Mouse (Mus musculus) olfactory bulb, adult 2 months (tissue): Measurements from ENCODE around the gene Hist1h2ai. TPM values are rescaled to one million over a fixed set of nuclear protein-coding genes. Genes with fewer than 3 reads are reported as not detected.
"Not testable (repeated sequence)": the region's sequence is repeated elsewhere in the genome, so short reads cannot be mapped to it uniquely, and the experiment has no call there.

Experiments
- H3K27ac ChIP-seq: fragments of 200-500 bp; 2 replicates; pipeline ENCODE4 v1.5.1; 2012; ENCODE audit warnings: low read depth, low read length; ENCODE audit not compliant: insufficient read depth
- H3K4me1 ChIP-seq: fragments of 200-500 bp; 2 replicates; pipeline ENCODE4 v1.6.1; 2012; ENCODE audit warnings: low read length; ENCODE audit not compliant: control insufficient read depth, insufficient read depth
- H3K4me3 ChIP-seq: fragments of 200-500 bp; 2 replicates; pipeline ENCODE4 v1.5.1; 2012; ENCODE audit warnings: mild to moderate bottlenecking, low read depth, low read length, moderate library complexity; ENCODE audit not compliant: insufficient read depth
- CTCF ChIP-seq: fragments of 200-500 bp; IDR thresholded peaks from 2 replicates; pipeline ENCODE4 v1.5.1; 2012; ENCODE audit warnings: low read depth, mild to moderate bottlenecking, low read length, moderate library complexity; ENCODE audit not compliant: insufficient read depth
- POLR2A ChIP-seq: fragments of 200-500 bp; IDR thresholded peaks from 2 replicates; pipeline ENCODE4 v1.6.1; 2012; ENCODE audit warnings: mild to moderate bottlenecking, low read depth, low read length, moderate library complexity; ENCODE audit not compliant: insufficient read depth
- WGBS: fragments of 180-500 bp; shearing (Covaris S2); methylation state at CpG from one replicate; pipeline ENCODE4 v1.1.7; 2018; 5-methylcytosine and 5-hydroxymethylcytosine counted together
- polyA plus RNA-seq: library from polyadenylated mRNA; stranded (reverse); fragments of >200 nt; gene quantifications from 2 replicates; pipeline ENCODE4 v1.2.4, GENCODE M21; 2012; ENCODE audit warnings: low replicate concordance; ENCODE audit not compliant: missing spikeins, insufficient read depth, insufficient read length

Hist1h2ai gene
- polyA plus RNA-seq, 1 experiment: not detected

DNA sequence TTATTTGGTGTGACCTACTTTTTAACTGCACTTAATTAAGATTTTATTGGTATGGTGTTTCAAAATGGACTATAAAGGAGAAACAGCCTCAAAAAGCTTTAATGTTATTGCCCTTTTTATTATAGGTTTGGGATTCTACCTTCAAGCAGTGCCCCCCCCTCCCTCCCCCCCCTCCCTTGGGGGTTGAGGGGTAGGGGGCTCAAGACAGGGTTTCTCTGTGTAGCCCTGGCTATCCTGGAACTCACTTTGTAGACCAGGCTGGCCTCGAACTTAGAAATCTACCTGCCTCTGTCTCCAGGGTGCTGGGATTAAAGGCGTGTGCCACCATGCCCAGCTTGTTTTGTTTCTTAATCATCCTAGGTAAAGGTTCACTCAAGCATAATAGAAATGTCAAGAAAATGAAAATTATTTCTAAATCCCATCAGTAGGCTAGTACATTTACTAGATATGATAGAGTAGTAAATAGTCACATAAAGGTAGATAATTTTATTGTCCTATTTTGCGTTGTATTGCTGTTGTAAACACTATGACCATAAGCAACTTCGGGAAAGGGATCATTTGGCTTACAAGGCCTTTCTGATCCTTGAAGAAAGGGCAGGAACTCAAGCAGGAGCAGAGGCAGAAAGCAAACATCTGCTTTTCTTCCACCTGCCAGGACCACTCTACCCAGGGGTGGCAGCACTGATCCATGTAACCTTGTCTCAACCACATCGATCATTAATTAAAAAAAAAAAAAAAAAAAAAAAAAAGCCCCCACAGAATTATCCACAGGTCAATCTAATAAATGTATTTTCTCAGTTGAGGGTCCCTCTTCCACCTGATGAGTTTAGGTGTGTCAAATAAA, 7.0 kb downstream of the Hist1h2ai start:
- Histone ChIP-seq H3K27ac (no peak overlapping the region), H3K4me3 (no peak overlapping the region), H3K4me1 (0 out of 2 replicates have a peak, but pooled peaks cover 5% of the 10 kb centered on the region)
- TF ChIP-seq CTCF: no peak
- no peak for TF ChIP-seq POLR2A
- 56% methylated on average over 5 of the region's 5 CpGs for WGBS

DNA sequence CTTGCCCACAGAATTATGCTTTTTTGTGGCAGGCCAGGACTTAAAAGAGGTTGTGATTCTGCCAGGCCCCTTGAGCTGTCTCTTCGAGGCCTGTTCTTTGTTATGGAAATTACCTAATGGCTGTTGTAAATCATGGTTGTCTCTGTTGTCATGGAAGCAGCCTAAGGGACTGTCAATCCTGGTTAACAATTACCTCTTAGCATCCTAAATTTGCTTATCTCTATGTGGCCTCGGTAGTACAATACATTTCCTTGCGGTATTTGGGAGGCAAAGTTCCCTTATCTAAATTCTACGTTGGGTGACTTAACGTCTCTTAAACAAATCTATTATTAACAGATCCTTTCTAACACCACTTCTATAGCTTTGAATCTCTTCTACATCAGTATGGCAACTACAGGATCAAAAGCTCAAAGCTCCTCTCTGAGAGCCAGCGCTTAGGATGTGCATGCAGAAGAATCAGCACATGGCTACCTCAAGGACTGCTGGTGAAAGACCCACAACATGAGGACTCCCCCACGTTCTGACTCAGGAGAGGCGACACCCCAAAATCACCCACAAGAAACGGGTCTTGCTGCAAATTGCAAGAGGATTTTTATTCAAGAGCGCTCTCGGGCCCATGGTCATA, 11.8 kb downstream of the Hist1h2ai start:
- no peaks in the 10 kb centered on the region for H3K4me1 ChIP-seq
- no peak overlapping the region for H3K4me3 ChIP-seq
- WGBS: 58% methylated on average over 11 of the region's 11 CpGs
- H3K27ac ChIP-seq: 0 out of 2 replicates have a peak overlapping the region, but pooled peaks have one; percentile 26
- TF ChIP-seq CTCF (no peak), POLR2A (no peak)

DNA sequence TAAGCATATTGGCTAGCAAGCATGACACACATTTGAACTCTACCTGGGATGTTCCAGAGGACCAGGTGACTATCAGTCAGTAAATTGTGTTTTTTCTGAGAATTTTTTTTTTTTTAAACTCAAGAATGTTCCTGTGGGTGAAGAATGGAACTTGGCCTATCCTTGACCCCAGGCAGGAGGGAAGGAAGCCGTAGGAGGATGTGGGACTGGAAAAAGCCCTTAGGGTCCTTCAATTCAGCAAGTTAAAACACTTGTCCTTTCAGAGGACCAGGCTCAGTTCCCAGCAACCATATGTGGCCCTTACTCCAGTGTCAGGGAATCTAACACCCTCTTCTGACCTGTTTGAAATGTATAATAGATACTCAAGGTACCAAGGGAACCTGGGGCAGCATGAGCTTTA, 13.3 kb downstream of the Hist1h2ai start:
- TF ChIP-seq POLR2A (no peak), CTCF (no peak)
- H3K4me1 ChIP-seq: peaks cover 2% of the 10 kb centered on the region; the same call in 1 of the 2 replicates
- H3K27ac ChIP-seq: no peak overlapping the region
- H3K4me3 ChIP-seq: no peak overlapping the region
- WGBS: 85% methylated on average over 1 of the region's 1 CpGs

DNA sequence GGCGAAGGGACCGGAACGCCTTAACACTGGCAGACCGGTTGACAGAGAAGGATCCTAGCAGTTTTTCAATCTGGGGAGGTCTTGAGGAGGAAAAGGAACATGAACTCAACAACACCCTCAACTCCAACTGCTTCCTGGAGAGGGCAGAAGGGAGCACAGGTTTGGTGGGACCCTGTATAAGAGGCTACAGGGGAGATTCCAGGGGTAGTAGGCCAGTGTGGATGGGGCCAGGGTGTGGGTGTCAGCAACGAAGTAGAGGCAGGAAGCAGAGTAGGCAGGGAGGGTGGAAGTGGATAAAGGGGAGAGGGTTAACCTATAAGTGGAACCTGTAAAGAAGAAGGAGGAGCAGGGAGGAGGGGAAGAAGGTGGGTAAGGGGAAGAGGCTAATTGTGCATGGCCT, 17.2 kb downstream of the Hist1h2ai start:
- Histone ChIP-seq H3K4me3 (no peak overlapping the region), H3K27ac (no peak overlapping the region), H3K4me1 (peaks cover 2% of the 10 kb centered on the region; the same call in 1 of the 2 replicates)
- 74% methylated on average over 5 of the region's 5 CpGs for WGBS
- TF ChIP-seq POLR2A (no peak), CTCF (no peak)

DNA sequence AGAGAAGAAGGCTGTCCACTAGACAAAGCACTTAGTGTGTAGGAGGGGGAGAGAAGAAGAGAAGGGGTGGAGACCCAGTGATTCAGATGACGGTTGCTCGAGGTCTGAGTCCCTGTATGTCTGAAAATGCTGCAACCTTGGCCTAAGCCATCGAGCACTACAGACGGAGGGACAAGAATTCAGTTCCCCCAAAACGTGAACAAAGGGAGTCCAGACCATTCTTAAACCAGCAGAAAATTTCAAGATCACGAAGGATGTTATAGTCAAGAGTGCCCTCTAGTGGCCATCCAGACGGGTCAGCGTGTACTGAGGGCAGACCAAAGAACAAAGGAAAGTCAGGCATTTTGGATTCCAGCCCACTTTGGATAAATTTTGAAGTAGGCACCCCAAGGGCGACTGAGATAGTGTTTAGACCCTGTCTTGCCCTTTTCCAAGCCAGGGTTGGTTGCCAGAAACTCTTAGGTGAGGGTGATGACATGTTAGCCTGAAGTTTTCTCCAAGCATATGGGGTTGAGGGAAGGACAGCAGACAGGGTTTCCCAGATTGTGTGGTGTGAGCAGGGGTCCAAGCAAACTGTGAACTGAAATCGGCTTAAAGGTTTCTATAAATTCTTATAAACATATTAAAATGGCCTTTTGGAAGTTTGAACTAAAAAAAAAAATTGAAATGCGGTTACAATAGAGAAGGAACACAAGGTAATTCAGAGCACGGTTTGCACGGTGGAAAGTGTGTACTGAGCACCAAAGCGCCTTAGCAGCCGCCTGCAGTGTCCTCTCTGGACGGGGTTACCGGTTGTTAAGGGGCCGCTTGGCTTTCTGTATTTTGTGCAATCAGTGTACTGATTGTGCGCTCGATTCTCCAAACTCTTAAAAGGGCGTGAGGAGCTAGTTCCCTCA, 18.0 kb downstream of the Hist1h2ai start:
- TF ChIP-seq CTCF (peak; percentile 32; the same call in 1 of the 2 replicates), POLR2A (no peak)
- Histone ChIP-seq H3K4me3 (peak overlapping the region; percentile 53), H3K27ac (peak overlapping the region; percentile 76), H3K4me1 (peaks cover 2% of the 10 kb centered on the region; the same call in 1 of the 2 replicates)
- under 1% methylated on average over 21 of the region's 21 CpGs for WGBS

DNA sequence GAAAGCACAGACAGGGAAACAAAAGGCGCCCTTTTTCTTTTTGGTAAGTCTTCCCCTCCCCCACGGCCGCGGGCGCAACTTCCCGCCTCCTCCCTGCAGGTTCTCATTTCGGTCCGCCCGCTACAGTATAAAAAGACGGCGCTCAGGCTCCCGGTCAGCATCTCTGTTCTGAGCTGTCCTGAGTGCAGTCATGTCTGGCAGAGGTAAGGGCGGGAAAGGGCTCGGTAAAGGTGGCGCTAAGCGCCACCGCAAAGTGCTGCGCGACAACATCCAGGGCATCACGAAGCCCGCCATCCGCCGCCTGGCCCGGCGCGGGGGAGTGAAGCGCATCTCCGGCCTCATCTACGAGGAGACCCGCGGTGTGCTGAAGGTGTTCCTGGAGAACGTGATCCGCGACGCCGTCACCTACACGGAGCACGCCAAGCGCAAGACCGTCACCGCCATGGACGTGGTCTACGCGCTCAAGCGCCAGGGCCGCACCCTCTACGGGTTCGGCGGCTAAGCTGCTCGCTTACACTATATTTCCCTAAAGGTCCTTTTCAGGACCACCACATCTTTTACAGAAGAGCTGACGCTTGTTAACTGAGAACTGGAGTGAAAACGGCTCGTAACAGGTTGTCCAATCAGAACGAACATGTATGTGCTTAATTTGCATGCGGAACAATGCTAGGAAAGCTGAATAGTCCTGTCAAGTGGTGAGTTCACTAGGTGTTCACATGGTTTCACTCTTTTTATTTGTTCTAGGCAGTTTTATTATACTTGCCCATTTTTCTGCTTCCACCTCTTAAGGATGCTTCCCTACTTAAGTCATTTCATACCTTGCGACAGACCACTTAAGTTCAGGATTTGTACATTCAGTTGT, 18.9 kb downstream of the Hist1h2ai start, which contains the start of gene Hist1h4j:
TSS of gene Hist1h4j (plus strand) at position 159 of the 862 bp plus-strand sequence.
- H3K4me3 ChIP-seq: peak within 1 kb of the TSS; percentile 53
- not testable (repeated sequence) for H3K4me1 ChIP-seq
- peak within 1 kb of the TSS; percentile 76 for H3K27ac ChIP-seq
- peak; percentile 70; the same call in 1 of the 2 replicates for TF ChIP-seq POLR2A
- WGBS: under 1% methylated on average over 55 of the region's 56 CpGs

DNA sequence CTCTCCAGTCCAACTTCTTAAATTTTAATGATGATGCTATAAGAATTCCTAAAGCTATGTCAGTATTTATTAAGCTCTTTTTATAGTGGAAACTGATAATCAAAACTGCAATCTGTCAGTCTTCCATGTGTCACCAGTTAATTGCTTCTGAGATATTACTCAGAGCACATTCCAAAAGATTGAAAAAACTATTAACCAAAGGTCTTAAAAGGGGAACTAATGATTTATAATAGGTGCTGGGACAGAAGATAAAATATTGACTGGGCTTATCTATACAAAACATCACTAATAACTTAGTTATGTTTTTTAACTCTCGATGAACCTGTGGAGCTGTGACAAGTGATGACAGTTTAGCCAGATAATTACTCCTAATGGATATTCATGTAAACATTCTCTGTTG, 28.8 kb downstream of the Hist1h2ai start:
- Histone ChIP-seq H3K4me1 (peaks cover 3% of the 10 kb centered on the region; the same call in 1 of the 2 replicates), H3K27ac (no peak overlapping the region), H3K4me3 (no peak overlapping the region)
- TF ChIP-seq POLR2A (no peak), CTCF (no peak)
- 87% methylated on average over 1 of the region's 1 CpGs for WGBS
